Mouse (Mus musculus): ENCODE measurements around the gene Cped1. TPM values are rescaled to one million over a fixed set of nuclear protein-coding genes. Genes with fewer than 3 reads are reported as not detected.

The Cped1 gene
- polyA plus RNA-seq, 1 experiment from 2014 or later, result 74.8 TPM

DNA sequence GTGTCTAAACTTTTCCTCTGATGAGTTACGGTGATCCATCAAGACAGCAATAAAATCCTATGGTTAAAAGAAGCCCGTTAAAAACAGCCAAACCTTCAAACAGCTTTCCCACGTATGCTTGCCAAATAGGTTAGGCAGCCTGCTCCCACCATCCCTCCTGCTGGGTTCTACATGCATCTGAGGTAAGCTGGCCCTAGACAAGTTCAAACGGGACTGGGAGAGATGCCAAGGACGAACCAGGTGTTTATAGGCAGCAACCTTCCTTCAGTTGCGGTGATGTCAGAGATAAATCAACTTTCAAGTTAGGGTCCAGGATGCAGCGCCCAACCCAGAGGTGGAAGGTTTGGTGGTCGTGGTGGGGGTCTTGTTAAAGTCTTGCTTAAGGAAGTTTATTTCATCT lies 155.1 kb downstream of the Cped1 start:
- no peaks in the 10 kb centered on the region for H3K36me3 ChIP-seq (ENCODE audit: control insufficient read depth, insufficient read depth, low read length)
- WGBS, result 41% methylated on average over 8 of the region's 8 CpGs

DNA sequence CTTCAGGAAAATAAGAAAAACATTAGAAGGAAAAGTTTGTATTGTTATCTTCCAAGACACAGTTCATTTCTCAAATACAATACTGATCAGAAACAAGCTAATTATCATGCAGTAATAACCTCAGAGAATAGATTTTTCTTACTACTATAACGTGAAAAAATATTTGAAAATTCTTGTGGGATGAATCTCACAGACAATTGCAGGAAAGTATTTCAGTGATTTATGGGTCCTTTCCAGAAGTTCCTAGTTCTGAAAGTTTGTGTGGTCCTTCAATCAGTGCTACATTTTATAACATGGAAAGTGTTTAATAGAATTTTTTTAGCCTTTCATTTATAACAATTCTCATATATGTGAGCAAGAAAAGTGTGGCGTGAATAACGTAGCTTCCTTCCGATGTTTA lies 161.5 kb downstream of the Cped1 start:
- DNase-seq (ENCODE audit: low spot score), result no peak

More for the DNA sequence above, 155.1 kb downstream of the Cped1 start:
- no peak for ATAC-seq (ENCODE audit: insufficient number of reproducible peaks, low FRiP score, low TSS enrichment, low read depth)
- DNase-seq (ENCODE audit: low spot score), result no peak
- H3K27me3 ChIP-seq (ENCODE audit: control insufficient read depth, insufficient read depth, low read length), result no peaks in the 10 kb centered on the region
- H3K27ac ChIP-seq (replicated peaks; ENCODE audit: low read depth, low read length), result no peak overlapping the region
- H3K4me3 ChIP-seq (ENCODE audit: low read depth, low read length), result no peak overlapping the region
- no peaks in the 10 kb centered on the region for H3K9me3 ChIP-seq (ENCODE audit: control insufficient read depth, low read length)
- no peak overlapping the region for H3K9ac ChIP-seq (ENCODE audit: low read length)
- H3K4me2 ChIP-seq (ENCODE audit: low read depth, severe bottlenecking), result no peak overlapping the region
- no peaks in the 10 kb centered on the region for H3K4me1 ChIP-seq (ENCODE audit: control insufficient read depth, insufficient read depth, low read length)

DNA sequence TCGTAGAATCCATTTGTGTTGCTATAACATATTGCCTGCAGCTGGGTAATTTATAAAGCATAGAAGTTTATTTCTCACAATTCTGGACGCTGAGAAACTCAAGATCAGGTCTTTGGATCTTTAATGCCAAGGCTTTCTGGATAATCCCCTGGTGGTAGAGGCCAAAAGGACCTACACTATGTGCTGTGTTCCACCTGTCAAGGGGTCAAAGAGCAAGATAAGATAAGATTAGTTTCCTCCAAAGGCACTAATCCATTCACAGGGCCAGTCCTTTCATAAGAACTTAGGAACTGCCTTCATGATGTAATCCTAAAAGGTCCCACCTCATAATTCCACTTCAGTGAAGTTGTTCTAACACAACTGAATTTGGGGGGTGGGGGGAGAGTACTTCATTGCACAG lies 162.8 kb downstream of the Cped1 start:
- DNase-seq (ENCODE audit: low spot score) (no peak), ATAC-seq (ENCODE audit: insufficient number of reproducible peaks, low FRiP score, low TSS enrichment, low read depth) (no peak)
- peaks cover 2% of the 10 kb centered on the region; the same call in 1 of the 2 replicates for H3K36me3 ChIP-seq (ENCODE audit: control insufficient read depth, insufficient read depth, low read length)
- no peak overlapping the region for H3K4me2 ChIP-seq (ENCODE audit: low read depth, severe bottlenecking)
- no peaks in the 10 kb centered on the region for H3K9me3 ChIP-seq (ENCODE audit: control insufficient read depth, low read length)
- no peaks in the 10 kb centered on the region for H3K27me3 ChIP-seq (ENCODE audit: control insufficient read depth, insufficient read depth, low read length)
- H3K9ac ChIP-seq (ENCODE audit: low read length), result no peak overlapping the region
- no peak overlapping the region for H3K27ac ChIP-seq (replicated peaks; ENCODE audit: low read depth, low read length)
- H3K4me1 ChIP-seq (ENCODE audit: control insufficient read depth, insufficient read depth, low read length), result no peaks in the 10 kb centered on the region
- 83% methylated on average over 2 of the region's 2 CpGs for WGBS
- H3K4me3 ChIP-seq (ENCODE audit: low read depth, low read length), result no peak overlapping the region

More for the DNA sequence above, 161.5 kb downstream of the Cped1 start:
- Histone ChIP-seq H3K27me3 (ENCODE audit: control insufficient read depth, insufficient read depth, low read length) (no peaks in the 10 kb centered on the region), H3K4me2 (ENCODE audit: low read depth, severe bottlenecking) (no peak overlapping the region), H3K9me3 (ENCODE audit: control insufficient read depth, low read length) (no peaks in the 10 kb centered on the region), H3K4me3 (ENCODE audit: low read depth, low read length) (no peak overlapping the region), H3K36me3 (ENCODE audit: control insufficient read depth, insufficient read depth, low read length) (peaks cover 2% of the 10 kb centered on the region; the same call in 1 of the 2 replicates), H3K9ac (ENCODE audit: low read length) (no peak overlapping the region), H3K4me1 (ENCODE audit: control insufficient read depth, insufficient read depth, low read length) (no peaks in the 10 kb centered on the region), H3K27ac (replicated peaks; ENCODE audit: low read depth, low read length) (no peak overlapping the region)
- no peak for ATAC-seq (ENCODE audit: insufficient number of reproducible peaks, low FRiP score, low TSS enrichment, low read depth)
- 94% methylated on average over 4 of the region's 4 CpGs for WGBS

DNA sequence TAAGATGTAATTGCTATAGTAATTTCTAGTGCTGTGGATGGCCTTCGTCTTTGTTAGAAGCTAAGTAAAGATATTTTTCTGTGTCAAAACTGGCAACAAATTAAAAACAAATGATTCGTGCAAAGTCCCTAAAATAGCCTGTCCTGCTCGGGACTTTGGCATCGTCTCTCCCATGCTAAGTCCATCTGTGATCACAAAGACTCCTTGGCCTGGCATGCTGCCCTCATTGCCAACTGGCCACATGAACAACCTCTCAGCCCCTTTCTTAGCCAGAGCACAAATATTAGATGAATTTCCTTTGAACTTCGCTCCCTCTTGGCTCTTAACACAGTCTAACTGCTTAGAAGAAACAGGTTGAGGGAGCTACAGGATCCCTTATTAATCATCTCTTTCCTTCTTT lies 171.7 kb downstream of the Cped1 start:
- Histone ChIP-seq H3K4me2 (ENCODE audit: low read depth, severe bottlenecking) (no peak overlapping the region), H3K27me3 (ENCODE audit: control insufficient read depth, insufficient read depth, low read length) (no peaks in the 10 kb centered on the region), H3K4me3 (ENCODE audit: low read depth, low read length) (no peak overlapping the region), H3K9ac (ENCODE audit: low read length) (no peak overlapping the region), H3K9me3 (ENCODE audit: control insufficient read depth, low read length) (no peaks in the 10 kb centered on the region), H3K4me1 (ENCODE audit: control insufficient read depth, insufficient read depth, low read length) (no peaks in the 10 kb centered on the region), H3K36me3 (ENCODE audit: control insufficient read depth, insufficient read depth, low read length) (no peaks in the 10 kb centered on the region; the same call in 1 of the 2 replicates), H3K27ac (replicated peaks; ENCODE audit: low read depth, low read length) (no peak overlapping the region)
- ATAC-seq (ENCODE audit: insufficient number of reproducible peaks, low FRiP score, low TSS enrichment, low read depth) (no peak), DNase-seq (ENCODE audit: low spot score) (no peak)
- 67% methylated on average over 5 of the region's 5 CpGs for WGBS

DNA sequence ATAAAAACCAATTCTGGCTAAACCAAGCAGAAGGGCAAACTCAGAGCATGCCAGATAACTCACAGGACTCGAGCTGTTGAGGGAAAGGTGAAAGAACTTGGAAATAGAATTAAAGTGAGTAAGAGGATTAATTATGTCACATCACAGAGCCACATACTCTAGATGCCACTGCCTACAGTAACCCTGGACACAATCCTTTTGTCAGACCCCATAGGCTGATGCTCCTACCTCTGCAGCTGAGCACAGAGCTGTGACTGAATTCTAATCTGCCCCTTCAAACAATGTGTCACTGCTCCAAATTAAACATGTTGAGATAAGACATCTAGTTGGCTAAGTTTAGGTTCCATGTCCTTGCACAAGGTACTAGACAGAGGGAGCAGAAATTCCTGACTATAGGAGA lies 176.2 kb downstream of the Cped1 start:
- WGBS, result 71% methylated on average over 1 of the region's 1 CpGs
- DNase-seq (ENCODE audit: low spot score) (no peak), ATAC-seq (ENCODE audit: insufficient number of reproducible peaks, low FRiP score, low TSS enrichment, low read depth) (no peak)

DNA sequence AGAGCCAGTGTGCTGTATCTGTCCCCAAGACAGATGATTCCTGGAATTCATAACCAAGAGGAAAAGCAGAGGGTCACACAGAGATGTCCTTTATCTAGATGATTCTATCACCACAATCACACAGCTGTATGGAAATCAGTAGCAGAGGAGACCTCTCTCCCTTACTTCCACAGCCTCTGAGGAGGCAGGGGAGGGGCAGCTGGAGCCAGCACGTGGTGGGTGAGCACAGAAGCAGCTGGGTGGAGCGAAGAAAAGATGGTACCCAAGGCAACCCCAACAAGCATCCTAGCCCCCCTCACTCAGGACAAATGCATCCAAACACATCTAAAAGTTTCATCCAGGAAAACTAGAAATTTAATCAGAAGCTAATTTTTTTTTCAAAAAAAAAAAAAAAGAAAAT lies 182.7 kb downstream of the Cped1 start:
- no peak overlapping the region for H3K4me3 ChIP-seq (ENCODE audit: low read depth, low read length)

More for the DNA sequence above, 176.2 kb downstream of the Cped1 start:
- Histone ChIP-seq H3K9me3 (ENCODE audit: control insufficient read depth, low read length) (no peaks in the 10 kb centered on the region), H3K4me1 (ENCODE audit: control insufficient read depth, insufficient read depth, low read length) (no peaks in the 10 kb centered on the region; the same call in 1 of the 2 replicates), H3K4me3 (ENCODE audit: low read depth, low read length) (no peak overlapping the region), H3K36me3 (ENCODE audit: control insufficient read depth, insufficient read depth, low read length) (no peaks in the 10 kb centered on the region), H3K27me3 (ENCODE audit: control insufficient read depth, insufficient read depth, low read length) (no peaks in the 10 kb centered on the region), H3K27ac (replicated peaks; ENCODE audit: low read depth, low read length) (no peak overlapping the region), H3K4me2 (ENCODE audit: low read depth, severe bottlenecking) (no peak overlapping the region), H3K9ac (ENCODE audit: low read length) (no peak overlapping the region)

DNA sequence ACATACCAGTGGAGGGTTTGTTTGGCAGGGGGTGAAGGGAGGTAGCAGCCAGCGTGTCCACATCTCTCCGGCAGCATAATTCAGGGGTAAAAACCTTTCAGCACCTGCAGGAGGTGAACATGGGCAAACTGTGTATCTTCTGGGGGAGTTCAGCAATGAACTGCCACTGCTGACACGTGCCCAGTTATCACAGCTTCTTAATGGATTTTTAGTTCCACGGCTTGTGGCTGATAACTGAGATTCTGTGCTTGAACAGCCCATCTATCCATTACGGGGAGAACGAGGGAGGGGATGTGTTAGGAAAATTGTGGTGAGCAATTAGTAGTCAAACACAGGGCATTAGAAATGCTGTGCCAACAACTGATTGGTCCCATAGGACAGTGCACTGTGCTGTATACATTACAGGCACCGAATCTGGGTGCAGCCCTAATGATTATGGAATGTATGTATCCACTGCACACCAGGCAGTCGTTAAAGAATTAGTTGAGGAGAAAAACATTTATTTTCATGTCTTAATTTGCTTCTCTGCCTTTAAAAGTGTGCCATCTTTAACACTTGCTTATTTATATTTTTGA lies 193.1 kb downstream of the Cped1 start:
- no peak overlapping the region for H3K27ac ChIP-seq (replicated peaks; ENCODE audit: low read depth, low read length)
- H3K9ac ChIP-seq (ENCODE audit: low read length), result no peak overlapping the region
- no peak overlapping the region for H3K4me2 ChIP-seq (ENCODE audit: low read depth, severe bottlenecking)
- DNase-seq (ENCODE audit: low spot score) (no peak), ATAC-seq (ENCODE audit: insufficient number of reproducible peaks, low FRiP score, low TSS enrichment, low read depth) (no peak)
- no peaks in the 10 kb centered on the region for H3K4me1 ChIP-seq (ENCODE audit: control insufficient read depth, insufficient read depth, low read length)
- H3K9me3 ChIP-seq (ENCODE audit: control insufficient read depth, low read length), result no peaks in the 10 kb centered on the region
- WGBS, result 86% methylated on average over 8 of the region's 8 CpGs
- H3K27me3 ChIP-seq (ENCODE audit: control insufficient read depth, insufficient read depth, low read length), result no peaks in the 10 kb centered on the region
- H3K4me3 ChIP-seq (ENCODE audit: low read depth, low read length), result no peak overlapping the region
- no peaks in the 10 kb centered on the region for H3K36me3 ChIP-seq (ENCODE audit: control insufficient read depth, insufficient read depth, low read length)

More for the DNA sequence above, 182.7 kb downstream of the Cped1 start:
- Histone ChIP-seq H3K27me3 (ENCODE audit: control insufficient read depth, insufficient read depth, low read length) (no peaks in the 10 kb centered on the region), H3K9me3 (ENCODE audit: control insufficient read depth, low read length) (no peaks in the 10 kb centered on the region), H3K4me1 (ENCODE audit: control insufficient read depth, insufficient read depth, low read length) (no peaks in the 10 kb centered on the region; the same call in 1 of the 2 replicates), H3K9ac (ENCODE audit: low read length) (no peak overlapping the region), H3K27ac (replicated peaks; ENCODE audit: low read depth, low read length) (no peak overlapping the region), H3K4me2 (ENCODE audit: low read depth, severe bottlenecking) (no peak overlapping the region), H3K36me3 (ENCODE audit: control insufficient read depth, insufficient read depth, low read length) (0 out of 2 replicates have a peak, but pooled peaks cover 2% of the 10 kb centered on the region)
- DNase-seq (ENCODE audit: low spot score) (no peak), ATAC-seq (ENCODE audit: insufficient number of reproducible peaks, low FRiP score, low TSS enrichment, low read depth) (no peak)
- 73% methylated on average over 2 of the region's 2 CpGs for WGBS

DNA sequence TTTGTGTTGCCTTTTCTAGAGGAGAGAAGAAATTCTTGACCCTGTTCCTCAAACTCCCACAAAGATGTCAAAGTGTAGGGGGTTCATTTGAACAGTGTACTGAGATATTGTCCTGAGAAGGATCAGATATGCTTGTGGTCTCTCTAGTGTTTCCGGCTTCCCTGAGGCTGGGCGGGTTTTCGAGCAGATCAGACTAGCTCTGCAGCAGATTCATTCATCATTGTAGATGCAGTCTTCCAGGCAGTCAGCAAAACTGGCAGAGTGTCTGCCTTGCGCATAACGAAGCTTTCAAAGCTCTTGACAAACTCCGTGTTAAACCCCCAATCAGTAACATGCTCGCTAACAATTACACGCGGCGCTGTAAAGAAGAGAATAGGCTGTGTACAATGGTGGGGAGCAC lies 194.6 kb downstream of the Cped1 start:
- no peak for ATAC-seq (ENCODE audit: insufficient number of reproducible peaks, low FRiP score, low TSS enrichment, low read depth)
- Histone ChIP-seq H3K27ac (replicated peaks; ENCODE audit: low read depth, low read length) (no peak overlapping the region), H3K9me3 (ENCODE audit: control insufficient read depth, low read length) (no peaks in the 10 kb centered on the region), H3K9ac (ENCODE audit: low read length) (no peak overlapping the region), H3K4me2 (ENCODE audit: low read depth, severe bottlenecking) (no peak overlapping the region), H3K4me3 (ENCODE audit: low read depth, low read length) (no peak overlapping the region), H3K27me3 (ENCODE audit: control insufficient read depth, insufficient read depth, low read length) (no peaks in the 10 kb centered on the region), H3K4me1 (ENCODE audit: control insufficient read depth, insufficient read depth, low read length) (no peaks in the 10 kb centered on the region), H3K36me3 (ENCODE audit: control insufficient read depth, insufficient read depth, low read length) (no peaks in the 10 kb centered on the region)
- no peak for DNase-seq (ENCODE audit: low spot score)
- 88% methylated on average over 10 of the region's 10 CpGs for WGBS

DNA sequence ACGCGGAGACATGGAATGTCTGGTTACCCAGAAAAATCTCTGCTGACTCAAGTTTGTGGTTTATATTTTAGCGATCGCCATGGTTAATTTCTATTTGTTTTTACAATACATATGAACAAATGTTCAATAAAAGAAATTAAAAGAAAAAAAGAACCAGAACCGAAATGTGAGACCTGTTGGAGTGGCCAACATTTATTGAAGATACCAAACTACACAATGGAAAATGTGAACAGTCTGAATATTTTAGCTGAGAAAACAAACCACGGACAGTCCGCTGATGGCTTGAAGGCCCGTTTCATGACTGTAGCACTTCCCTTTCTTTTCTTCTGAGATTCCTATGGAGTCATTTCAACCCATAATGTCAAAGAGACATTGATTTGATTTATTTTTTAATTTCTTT lies 201.3 kb downstream of the Cped1 start:
- H3K36me3 ChIP-seq (ENCODE audit: control insufficient read depth, insufficient read depth, low read length), result no peaks in the 10 kb centered on the region
- no peak for ATAC-seq (ENCODE audit: insufficient number of reproducible peaks, low FRiP score, low TSS enrichment, low read depth)
- 92% methylated on average over 8 of the region's 8 CpGs for WGBS

More for the DNA sequence above, 201.3 kb downstream of the Cped1 start:
- no peaks in the 10 kb centered on the region for H3K27me3 ChIP-seq (ENCODE audit: control insufficient read depth, insufficient read depth, low read length)
- DNase-seq (ENCODE audit: low spot score), result no peak
- H3K4me3 ChIP-seq (ENCODE audit: low read depth, low read length), result no peak overlapping the region
- no peaks in the 10 kb centered on the region for H3K4me1 ChIP-seq (ENCODE audit: control insufficient read depth, insufficient read depth, low read length)
- no peak overlapping the region for H3K27ac ChIP-seq (replicated peaks; ENCODE audit: low read depth, low read length)
- no peak overlapping the region for H3K4me2 ChIP-seq (ENCODE audit: low read depth, severe bottlenecking)
- no peaks in the 10 kb centered on the region for H3K9me3 ChIP-seq (ENCODE audit: control insufficient read depth, low read length)
- H3K9ac ChIP-seq (ENCODE audit: low read length), result no peak overlapping the region

All from limb, embryonic 11.5 days (tissue).